Mouse (Mus musculus): ENCODE measurements around the gene Olfr503.
"Not testable (repeated sequence)": the region's sequence is repeated elsewhere in the genome, so short reads cannot be mapped to it uniquely, and the experiment has no call there.

The Olfr503 gene

GRCm38 (mm10) chr7:108544227-108544626, at the start of gene Olfr503:
TSS of gene Olfr503 (plus strand) at chr7:108544527.
- not testable (repeated sequence) for DNase-seq

GRCm38 (mm10) chr7:108524965-108525364, 19.4 kb upstream of the Olfr503 start, which contains the start of gene Olfr502:
TSS of gene Olfr502 (minus strand) at chr7:108525065.
- DNase-seq = no peak

GRCm38 (mm10) chr7:108542416-108542815, 1.9 kb upstream of the Olfr503 start:
- DNase-seq = no peak

GRCm38 (mm10) chr7:108565693-108566092, 21.4 kb downstream of the Olfr503 start, which contains the start of gene Olfr504:
TSS of gene Olfr504 (minus strand) at chr7:108565793.
- no peak for DNase-seq

- no peak for DNase-seq
Measured at GRCm38 (mm10) chr7:108589797-108590196, 45.5 kb downstream of the Olfr503 start.
